Mouse (Mus musculus) stomach, postnatal 0 days (tissue): ENCODE measurements around the gene Chrna9. TPM values are rescaled to one million over a fixed set of nuclear protein-coding genes. Genes with fewer than 3 reads are reported as not detected.

Source experiments
- ATAC-seq: fragments of 200-750 bp; cut with Nextera tagmentation; 2 replicates; pipeline ENCODE4 v1.8.0; 2017; ENCODE audit not compliant: low FRiP score, low TSS enrichment
- DNase-seq: peaks from one replicate; pipeline ENCODE4 v3.0.0-alpha.2; 2016; ENCODE audit warnings: low spot score
- H3K27ac ChIP-seq: fragments of 300-500 bp; sonication (generic); replicated peaks from 2 replicates; pipeline ENCODE4 v1.5.1; 2014; ENCODE audit warnings: mild to moderate bottlenecking, control low read depth
- H3K27me3 ChIP-seq: fragments of 300-500 bp; sonication (generic); 2 replicates; pipeline ENCODE4 v1.6.1; 2014; ENCODE audit warnings: low read length; ENCODE audit not compliant: control insufficient read depth, insufficient read depth
- H3K36me3 ChIP-seq: fragments of 300-500 bp; sonication (generic); 2 replicates; pipeline ENCODE4 v1.6.1; 2014; ENCODE audit warnings: low read length, mixed read lengths; ENCODE audit not compliant: control insufficient read depth, insufficient read depth
- H3K4me1 ChIP-seq: fragments of 300-500 bp; sonication (generic); replicated peaks from 2 replicates; pipeline ENCODE4 v1.6.1; 2014; ENCODE audit warnings: antibody characterized with exemption; ENCODE audit not compliant: control insufficient read depth, insufficient read depth
- H3K4me2 ChIP-seq: fragments of 300-500 bp; sonication (generic); replicated peaks from 2 replicates; pipeline ENCODE4 v1.6.1; 2014; ENCODE audit warnings: low read depth, mild to moderate bottlenecking, control low read depth, moderate library complexity
- H3K4me3 ChIP-seq: fragments of 300-500 bp; sonication (generic); 2 replicates; pipeline ENCODE4 v1.5.1; 2014; ENCODE audit warnings: low read depth, low read length, control low read depth
- H3K9ac ChIP-seq: fragments of 300-500 bp; sonication (generic); 2 replicates; pipeline ENCODE4 v1.6.1; 2014; ENCODE audit warnings: mild to moderate bottlenecking, low read length, control low read depth, mixed read lengths
- H3K9me3 ChIP-seq: fragments of 300-500 bp; sonication (generic); 2 replicates; pipeline ENCODE4 v1.6.1; 2016; ENCODE audit warnings: low read length; ENCODE audit not compliant: control insufficient read depth
- CTCF ChIP-seq: IDR thresholded peaks from 2 replicates; pipeline ENCODE4 v1.5.1; 2016; ENCODE audit warnings: antibody characterized with exemption, low read depth, mild to moderate bottlenecking, moderate library complexity
- EP300 ChIP-seq: optimal IDR thresholded peaks from 2 replicates; pipeline ENCODE3; 2016; ENCODE audit warnings: antibody characterized with exemption
- WGBS: fragments of 180-500 bp; shearing (Covaris S2); extraction: QIAGEN DNeasy Blood & Tissue Kit; methylation state at CpG from one replicate; pipeline ENCODE4 v1.1.7; 2014; 5-methylcytosine and 5-hydroxymethylcytosine counted together
- microRNA-seq: library from miRNA; unstranded; fragments of <30 nt; microRNA quantifications from one replicate; pipeline ENCODE4, GENCODE M21; 2016
- polyA plus RNA-seq: library from polyadenylated mRNA; unstranded; fragments of >200 nt; fragmentation: Nextera tagmentation; extraction: Ambion mirVana; gene quantifications from 2 replicates; pipeline ENCODE4 v1.2.1, GENCODE M21; 2015

The Chrna9 gene
- polyA plus RNA-seq, 1 experiment from 2014 or later = not detected

DNA sequence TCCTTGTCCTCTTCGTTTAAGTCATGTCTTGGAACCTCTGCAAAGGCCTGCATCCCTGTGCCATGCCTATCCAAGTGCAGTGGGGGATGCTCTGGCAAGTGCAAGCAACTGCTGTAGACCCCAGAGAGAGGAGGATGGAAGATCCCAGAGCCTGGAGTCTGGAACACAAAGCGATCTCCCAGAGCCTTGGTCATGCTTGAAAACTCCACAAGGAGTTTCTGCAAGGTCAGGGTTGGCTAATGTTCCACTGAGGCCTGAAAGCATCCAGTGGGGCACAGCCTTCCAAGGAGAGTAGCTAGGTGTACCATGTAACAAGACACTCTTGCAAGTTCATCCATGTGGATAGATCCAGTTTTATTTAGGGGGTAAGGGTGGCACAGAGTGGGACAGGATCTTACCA lies 79.7 kb downstream of the Chrna9 start:
- 84% methylated on average over 2 of the region's 2 CpGs for WGBS
- ATAC-seq (peak; percentile 27; the same call in 1 of the 2 replicates), DNase-seq (no peak)
- no peaks in the 10 kb centered on the region for H3K4me1 ChIP-seq
- no peak for TF ChIP-seq CTCF
- no peak for TF ChIP-seq EP300
- no peak overlapping the region for H3K9ac ChIP-seq
- H3K4me2 ChIP-seq = no peak overlapping the region
- no peak overlapping the region for H3K4me3 ChIP-seq
- no peaks in the 10 kb centered on the region for H3K27me3 ChIP-seq
- no peaks in the 10 kb centered on the region for H3K9me3 ChIP-seq
- peak overlapping the region; percentile 53 for H3K27ac ChIP-seq
- no peaks in the 10 kb centered on the region for H3K36me3 ChIP-seq

DNA sequence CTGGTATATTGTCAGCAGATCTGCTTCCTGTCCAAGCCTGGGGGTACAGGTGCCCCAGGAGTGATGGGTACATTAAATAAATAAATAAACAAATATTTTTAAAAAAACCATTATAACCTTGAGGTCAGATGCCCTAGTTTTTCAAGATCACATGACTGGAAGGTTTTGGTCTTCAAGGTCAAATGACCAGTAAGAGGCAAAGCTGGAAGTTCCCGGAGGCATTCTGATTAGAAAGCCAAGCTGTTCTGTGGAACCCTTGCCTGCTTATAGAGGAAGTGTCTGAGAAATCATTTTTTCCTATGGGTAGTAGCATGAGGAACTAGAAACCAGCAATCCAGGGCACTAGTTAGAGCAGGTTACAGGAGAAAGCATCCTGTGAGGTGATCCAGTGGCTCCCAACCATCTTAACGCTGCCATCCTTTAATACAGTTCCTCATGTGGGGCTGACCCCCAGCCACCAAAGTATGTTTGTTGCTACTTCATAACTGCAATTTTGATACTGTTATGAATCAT lies 80.8 kb downstream of the Chrna9 start:
- H3K4me2 ChIP-seq = no peak overlapping the region
- no peaks in the 10 kb centered on the region for H3K4me1 ChIP-seq
- no peaks in the 10 kb centered on the region for H3K27me3 ChIP-seq
- 92% methylated on average over 2 of the region's 2 CpGs for WGBS
- TF ChIP-seq EP300 (no peak), CTCF (no peak)
- no peak overlapping the region for H3K9ac ChIP-seq
- no peak overlapping the region for H3K4me3 ChIP-seq
- DNase-seq = no peak
- peaks cover 2% of the 10 kb centered on the region; the same call in 1 of the 2 replicates for H3K36me3 ChIP-seq
- no peaks in the 10 kb centered on the region for H3K9me3 ChIP-seq
- no peak overlapping the region for H3K27ac ChIP-seq
- no peak for ATAC-seq

DNA sequence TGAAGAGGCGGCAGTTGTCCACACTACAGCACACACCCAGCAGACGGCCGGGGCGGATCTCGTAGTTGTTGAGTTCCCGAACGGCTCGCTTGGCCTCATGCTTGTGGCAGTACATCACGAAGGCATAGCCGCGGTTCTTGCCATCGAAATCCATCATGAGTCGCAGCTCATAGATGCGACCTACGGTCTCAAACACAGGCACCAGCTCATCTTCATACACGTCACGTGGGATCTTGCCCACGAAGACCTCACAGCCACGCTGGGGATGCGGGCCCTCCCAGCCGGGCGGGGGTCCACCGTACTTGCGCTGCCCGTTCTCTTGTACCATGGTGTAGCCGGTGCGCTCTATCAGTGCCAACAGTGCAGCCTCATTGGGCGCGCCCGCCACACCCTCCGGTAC lies 92.1 kb downstream of the Chrna9 start:
- H3K36me3 ChIP-seq = peaks cover 13% of the 10 kb centered on the region
- H3K9me3 ChIP-seq = no peaks in the 10 kb centered on the region
- H3K4me2 ChIP-seq = no peak overlapping the region
- H3K4me3 ChIP-seq = no peak overlapping the region
- no peak; the same call in 1 of the 2 replicates for ATAC-seq
- no peaks in the 10 kb centered on the region for H3K4me1 ChIP-seq
- TF ChIP-seq EP300 (no peak), CTCF (no peak)
- H3K27ac ChIP-seq = no peak overlapping the region
- H3K27me3 ChIP-seq = no peaks in the 10 kb centered on the region
- DNase-seq = no peak
- H3K9ac ChIP-seq = no peak overlapping the region
- 97% methylated on average over 31 of the region's 31 CpGs for WGBS

Small RNA genes within 50 kb of the gene (microRNA-seq; reads per million reads assigned to microRNA genes)
- gene Gm25952 = not detected

Other genes with a start within 250 kb of the Chrna9 start
- gene Pds5a, start 236.6 kb upstream of the Chrna9 start, polyA plus RNA-seq = 16.7 and 18.1 TPM in 2 replicates
- 5.7 and 6.0 TPM in 2 replicates for gene N4bp2, start 171.4 kb upstream of the Chrna9 start, polyA plus RNA-seq
- gene Rhoh, start 73.7 kb upstream of the Chrna9 start, polyA plus RNA-seq = 0.47 and 0.51 TPM in 2 replicates
- 4.7 and 4.8 TPM in 2 replicates for gene 9130230L23Rik, start 69.4 kb downstream of the Chrna9 start, polyA plus RNA-seq
- gene Rbm47, start 238.2 kb downstream of the Chrna9 start, polyA plus RNA-seq = 70.7 and 73.2 TPM in 2 replicates